Mouse (Mus musculus): ENCODE data around the gene Ang2.

Gene Ang2

GRCm38 (mm10) chr14:51152249-51152870 is 46.6 kb downstream of the Ang2 start:
- DNase-seq (ENCODE audit: low read depth, low spot score), result no peak

GRCm38 (mm10) chr14:51150206-51150831 is 48.6 kb downstream of the Ang2 start:
- no peak for DNase-seq (ENCODE audit: low read depth, low spot score)

- DNase-seq (ENCODE audit: low read depth, low spot score), result no peak
Measured at GRCm38 (mm10) chr14:51149164-51149563, 49.8 kb downstream of the Ang2 start.

GRCm38 (mm10) chr14:51148006-51148405 is 50.9 kb downstream of the Ang2 start:
- DNase-seq (ENCODE audit: low read depth, low spot score), result no peak

- no peak for DNase-seq (ENCODE audit: low read depth, low spot score)
Measured at GRCm38 (mm10) chr14:51146685-51147084, 52.3 kb downstream of the Ang2 start, which contains the start of gene Rnase1. Rnase1 (minus strand) TSS chr14:51146785.

- peak; percentile 41 for DNase-seq (ENCODE audit: low read depth, low spot score)
Measured at GRCm38 (mm10) chr14:51145521-51145920, 53.4 kb downstream of the Ang2 start.
